Mouse (Mus musculus): ENCODE measurements around the gene Syndig1.

The Syndig1 gene

GRCm38 (mm10) chr2:149877954-149878353 is 48.9 kb downstream of the Syndig1 start:
- DNase-seq, result no peak

DNA sequence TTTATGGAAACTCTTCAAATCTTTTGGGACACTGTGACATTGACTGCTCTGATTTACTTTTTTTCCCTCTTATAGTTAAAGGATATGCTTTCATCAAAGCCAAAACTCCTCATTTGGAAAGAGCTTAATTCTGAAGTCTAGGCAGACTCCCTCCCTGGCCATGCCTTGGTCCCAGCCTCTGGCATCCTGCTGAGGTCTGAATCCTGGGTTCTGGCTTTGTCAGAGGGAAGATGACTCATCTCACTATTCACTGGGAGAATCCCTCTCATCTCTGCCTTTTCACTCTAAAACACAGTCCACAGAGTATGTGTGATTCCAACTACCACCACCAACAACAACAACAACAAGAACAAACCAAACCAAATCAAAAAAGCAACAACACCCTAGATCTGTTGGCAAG is 58.6 kb downstream of the Syndig1 start:
- DNase-seq, result no peak

- no peak for DNase-seq
These were observed 62.6 kb downstream of the Syndig1 start for GRCm38 (mm10) chr2:149891647-149892046.

DNA sequence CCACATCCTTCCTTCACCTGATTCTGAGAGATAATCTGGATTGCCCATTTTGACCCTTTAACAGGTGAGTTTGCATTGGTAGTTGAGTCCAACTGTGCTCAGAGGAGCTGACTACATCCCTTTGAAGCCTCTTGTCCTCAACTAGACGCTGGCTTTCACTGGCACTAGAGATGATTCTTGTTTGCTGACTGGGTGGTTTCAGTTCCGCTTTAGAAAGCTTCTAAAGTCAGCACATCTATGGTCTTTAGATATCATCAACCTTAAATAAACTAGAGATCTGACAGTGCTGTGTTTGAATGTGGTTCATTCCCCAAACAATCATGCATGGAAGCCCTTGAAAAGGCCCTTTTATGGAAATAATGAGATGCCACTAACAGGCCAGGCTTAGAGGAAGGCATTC is 67.3 kb downstream of the Syndig1 start:
- DNase-seq, result no peak

DNA sequence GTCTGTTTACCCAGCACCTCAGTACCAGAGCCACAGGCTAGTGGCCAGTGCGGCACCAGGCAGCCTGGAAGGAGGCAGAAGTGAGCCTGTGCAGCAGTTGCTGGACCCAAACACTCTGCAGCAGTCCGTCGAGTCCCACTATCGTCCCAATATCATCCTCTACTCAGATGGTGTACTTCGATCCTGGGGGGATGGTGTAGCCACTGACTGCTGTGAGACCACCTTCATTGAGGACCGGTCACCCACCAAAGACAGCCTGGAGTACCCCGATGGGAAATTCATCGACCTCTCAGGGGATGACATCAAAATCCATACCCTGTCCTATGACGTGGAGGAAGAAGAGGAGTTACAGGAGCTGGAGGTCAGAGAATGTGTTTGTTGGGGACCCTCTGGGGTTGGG is 70.6 kb downstream of the Syndig1 start:
- DNase-seq, result no peak

- DNase-seq, result no peak
These were observed 71.6 kb downstream of the Syndig1 start for GRCm38 (mm10) chr2:149900606-149901005.

DNA sequence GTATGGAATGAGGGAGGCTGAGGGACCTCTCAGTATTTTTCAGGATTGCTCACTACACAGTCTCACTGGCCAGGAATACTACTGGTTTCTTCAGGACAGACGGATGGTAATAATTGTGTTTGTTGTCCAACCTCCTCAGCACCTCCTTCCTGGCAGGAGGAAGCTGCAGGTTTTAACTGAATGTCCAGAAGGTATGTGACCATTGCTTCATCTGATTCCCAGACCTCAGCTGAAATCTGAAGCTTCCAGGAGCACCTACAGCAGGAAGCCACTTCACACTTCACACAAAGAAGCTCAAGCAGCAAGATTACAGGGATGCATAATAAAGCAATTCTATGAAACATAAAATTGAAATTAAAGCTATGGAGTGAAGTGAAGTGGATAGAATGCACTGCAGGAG is 75.4 kb downstream of the Syndig1 start:
- no peak for DNase-seq

DNA sequence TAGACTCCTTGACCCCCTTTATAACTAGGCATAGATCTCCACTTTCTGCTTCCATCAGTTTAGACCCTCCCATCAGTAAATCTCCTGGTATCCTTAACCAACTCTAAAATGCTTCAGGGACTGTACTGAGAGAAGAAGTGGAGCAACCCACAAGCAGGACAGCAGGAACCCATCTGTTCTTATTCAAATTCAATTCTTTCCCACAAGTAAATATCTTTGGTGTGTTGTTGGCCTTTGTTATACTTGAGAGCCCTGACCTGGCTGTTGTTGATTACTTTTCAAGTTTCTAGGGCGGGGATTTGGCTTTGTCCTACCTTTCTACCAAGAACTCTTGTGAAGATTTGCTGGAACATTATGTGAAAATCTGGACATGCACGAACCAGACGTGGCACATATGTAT is 77.7 kb downstream of the Syndig1 start:
- DNase-seq, result no peak

- DNase-seq, result no peak
These were observed 88.2 kb downstream of the Syndig1 start for GRCm38 (mm10) chr2:149917162-149917561.

- no peak for DNase-seq
These were observed 94.5 kb downstream of the Syndig1 start for GRCm38 (mm10) chr2:149923561-149923960.

DNA sequence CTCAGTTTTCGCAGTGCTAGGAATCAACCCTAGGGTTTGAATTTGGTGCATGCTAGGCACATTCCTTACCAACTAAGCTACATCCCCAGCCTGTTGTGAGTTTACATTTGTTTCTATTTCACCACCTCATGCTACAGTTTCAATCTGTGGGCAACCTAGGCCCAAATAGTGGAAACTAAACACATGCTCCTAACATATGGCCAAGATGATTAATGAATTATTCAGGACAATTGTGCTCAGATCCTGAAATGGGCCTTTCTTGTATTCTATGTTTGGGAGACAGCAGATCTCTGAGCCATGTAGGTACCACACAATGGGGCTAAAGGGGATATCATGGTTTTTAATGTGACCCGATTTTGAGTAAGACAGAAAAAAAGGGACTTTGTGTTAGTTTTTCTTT is 96.9 kb downstream of the Syndig1 start:
- DNase-seq, result no peak

DNA sequence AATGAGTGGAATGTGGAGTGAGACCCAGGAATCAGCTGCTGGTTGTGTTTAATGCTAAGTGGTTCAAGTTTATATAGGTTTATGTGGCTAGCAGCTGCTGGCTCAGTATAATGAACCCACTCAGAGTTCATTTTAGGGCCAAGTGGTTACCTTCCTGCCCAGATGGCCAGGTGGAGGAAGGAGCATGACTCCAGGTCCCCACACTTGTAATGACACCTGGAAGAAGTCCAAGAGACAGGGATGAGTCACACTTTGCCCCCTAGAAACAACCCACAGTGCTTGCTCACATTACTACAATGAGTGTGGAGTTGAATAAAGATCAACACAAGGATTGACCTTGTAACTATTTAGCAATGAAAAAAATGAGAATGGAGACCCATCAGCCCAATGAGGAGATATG is 98.0 kb downstream of the Syndig1 start:
- no peak for DNase-seq

DNA sequence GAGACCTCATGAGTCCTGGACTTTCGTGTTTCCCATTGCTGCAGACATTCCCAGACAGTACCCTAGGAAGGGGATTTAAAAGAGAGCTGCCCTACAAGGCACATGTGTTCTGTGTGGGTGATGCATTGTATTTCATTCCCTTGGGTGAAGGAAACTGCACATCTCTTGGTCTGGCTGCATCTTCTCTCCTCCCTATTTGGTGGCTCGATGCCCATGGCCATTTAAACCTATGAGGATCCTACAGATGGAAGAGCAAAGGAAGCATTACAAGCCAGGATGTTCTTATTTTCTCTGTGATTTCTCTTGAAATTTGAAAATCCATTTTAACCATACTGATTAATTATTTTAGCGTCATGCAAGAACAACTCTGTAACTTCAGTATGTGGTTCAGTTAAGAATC is 98.5 kb downstream of the Syndig1 start:
- no peak for DNase-seq

DNA sequence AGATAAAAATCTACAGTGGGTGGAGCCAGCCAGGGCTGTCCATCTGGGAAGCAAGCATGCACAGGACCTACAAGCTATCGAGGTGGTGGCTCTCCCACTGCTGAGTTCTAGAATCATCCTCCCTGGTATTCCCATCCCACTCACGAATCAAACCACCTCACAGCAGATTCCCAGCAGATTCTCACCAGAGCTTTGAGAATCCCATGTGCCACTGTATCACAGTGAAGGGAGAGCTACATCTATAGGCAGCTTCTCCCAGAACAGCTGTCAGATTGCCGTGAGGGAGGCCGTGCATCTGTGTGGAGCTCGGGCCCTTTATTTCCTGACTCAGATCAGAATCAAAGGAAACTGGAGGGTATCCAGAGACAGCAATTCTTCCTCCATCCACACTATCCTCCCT is 101.0 kb downstream of the Syndig1 start:
- no peak for DNase-seq

DNA sequence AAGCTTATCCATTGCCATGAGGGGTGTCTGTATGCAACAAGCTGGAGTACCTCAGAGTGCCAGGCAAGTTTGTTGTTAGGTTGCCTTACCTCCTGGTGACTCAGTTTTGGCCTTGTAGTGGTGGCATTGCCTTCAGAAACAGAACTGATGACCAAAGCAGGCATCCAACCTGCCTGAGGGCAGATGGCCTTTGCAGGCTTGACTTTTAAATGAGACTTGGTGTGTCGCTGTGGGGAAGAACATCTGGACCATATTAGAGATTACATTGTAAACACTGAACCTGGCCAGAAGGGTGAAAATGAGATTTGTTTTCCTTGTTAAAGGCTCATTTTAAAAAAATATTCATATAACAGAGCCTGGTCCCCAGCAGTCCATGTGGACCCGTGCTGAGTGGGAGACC is 102.1 kb downstream of the Syndig1 start:
- no peak for DNase-seq

GRCm38 (mm10) chr2:149932095-149932494 is 103.1 kb downstream of the Syndig1 start:
- no peak for DNase-seq

DNA sequence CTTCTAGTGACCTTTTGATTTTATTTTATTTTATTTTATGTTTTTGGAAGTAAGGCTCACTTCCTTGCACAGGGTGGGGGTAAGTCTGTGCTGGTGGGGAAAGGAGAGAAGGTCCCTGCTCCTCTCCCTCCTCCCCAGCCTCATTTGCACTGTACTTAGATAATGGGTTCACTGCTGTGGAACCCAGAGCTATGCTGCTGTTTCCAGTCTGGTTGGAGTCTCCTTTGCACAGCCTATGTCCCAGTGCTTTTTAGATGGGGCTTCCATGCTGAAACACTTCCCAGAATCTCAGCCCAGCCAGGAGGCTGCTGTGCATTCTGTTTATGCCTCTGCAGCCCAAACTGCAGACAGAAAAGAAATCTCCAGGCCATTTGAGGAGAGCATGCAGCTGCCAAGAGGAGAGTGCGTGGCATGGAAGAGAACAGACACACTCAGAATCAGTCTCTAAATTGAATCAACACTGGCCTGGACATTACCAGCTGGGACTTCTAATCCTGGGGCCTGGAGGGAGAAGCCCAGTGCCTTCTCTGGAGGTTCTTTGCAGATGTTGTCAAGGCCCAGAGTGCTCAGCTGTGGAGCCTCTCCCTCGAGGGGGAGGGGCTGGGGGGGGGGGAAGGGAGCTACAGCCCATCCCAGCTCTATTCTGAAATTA is 104.4 kb downstream of the Syndig1 start:
- no peak for DNase-seq

DNA sequence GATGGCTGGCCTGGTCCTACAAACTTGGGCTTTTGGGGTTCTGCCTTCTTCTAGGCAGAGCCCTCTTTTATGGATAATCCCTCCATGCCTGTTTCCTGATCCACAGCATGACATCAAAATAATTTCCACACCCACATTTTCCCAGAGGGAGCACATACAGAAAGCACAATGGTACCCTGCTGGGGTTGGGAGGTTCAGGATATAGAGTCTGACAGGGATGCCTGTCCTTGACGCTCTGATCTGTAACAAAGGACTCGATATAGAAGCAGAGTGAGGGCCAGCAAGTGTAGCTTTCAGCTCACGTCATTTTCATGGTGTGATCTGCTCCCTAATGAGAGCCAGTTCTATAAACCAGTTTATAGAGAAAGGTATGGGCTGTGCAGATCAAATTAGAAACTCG is 105.1 kb downstream of the Syndig1 start:
- DNase-seq, result no peak

- peak; percentile 7 for DNase-seq
These were observed 109.8 kb downstream of the Syndig1 start for GRCm38 (mm10) chr2:149938829-149939228.

GRCm38 (mm10) chr2:149939586-149939985 is 110.6 kb downstream of the Syndig1 start:
- no peak for DNase-seq

GRCm38 (mm10) chr2:149950641-149951040 is 121.6 kb downstream of the Syndig1 start:
- no peak for DNase-seq

GRCm38 (mm10) chr2:149971014-149971413 is 142.0 kb downstream of the Syndig1 start:
- no peak for DNase-seq

DNA sequence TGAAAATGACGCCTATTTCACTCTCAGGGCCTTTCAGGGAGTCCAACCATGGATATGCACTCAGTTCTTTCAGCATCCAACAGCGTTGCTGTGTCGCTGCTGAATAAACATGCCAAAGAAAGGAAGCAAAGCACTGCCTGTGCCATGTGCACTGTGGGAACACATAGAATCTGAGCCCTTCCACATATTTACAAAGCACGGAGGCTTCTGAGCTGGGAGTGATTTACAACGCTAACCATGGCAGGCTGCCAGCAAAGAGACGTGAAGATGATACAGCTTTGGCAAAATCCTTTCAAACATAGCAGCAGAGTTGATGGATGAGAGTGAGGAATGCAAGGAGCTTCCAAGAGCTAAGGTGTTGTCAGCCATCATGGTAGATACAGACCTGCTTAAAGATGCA is 144.6 kb downstream of the Syndig1 start:
- peak; percentile 4 for DNase-seq

DNA sequence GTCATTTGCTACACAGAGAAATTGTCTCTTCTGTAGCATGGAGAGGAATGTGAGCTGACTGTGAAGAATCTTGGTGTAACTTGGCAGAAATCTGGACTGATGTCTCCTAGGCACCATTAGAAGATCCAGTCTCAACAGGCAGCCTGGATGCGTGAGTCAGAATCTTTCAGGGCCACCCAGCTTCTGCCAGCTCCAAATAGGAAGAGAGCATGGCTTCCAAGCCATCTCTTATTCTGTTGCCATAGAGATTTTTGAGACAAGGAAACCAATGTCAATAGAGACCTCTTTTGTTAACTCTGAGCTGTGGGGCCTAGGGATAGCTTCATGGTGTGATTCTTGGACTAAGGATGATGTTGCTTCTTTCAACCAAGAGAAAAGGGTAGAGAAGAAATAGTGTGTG is 151.4 kb downstream of the Syndig1 start:
- DNase-seq, result no peak

DNA sequence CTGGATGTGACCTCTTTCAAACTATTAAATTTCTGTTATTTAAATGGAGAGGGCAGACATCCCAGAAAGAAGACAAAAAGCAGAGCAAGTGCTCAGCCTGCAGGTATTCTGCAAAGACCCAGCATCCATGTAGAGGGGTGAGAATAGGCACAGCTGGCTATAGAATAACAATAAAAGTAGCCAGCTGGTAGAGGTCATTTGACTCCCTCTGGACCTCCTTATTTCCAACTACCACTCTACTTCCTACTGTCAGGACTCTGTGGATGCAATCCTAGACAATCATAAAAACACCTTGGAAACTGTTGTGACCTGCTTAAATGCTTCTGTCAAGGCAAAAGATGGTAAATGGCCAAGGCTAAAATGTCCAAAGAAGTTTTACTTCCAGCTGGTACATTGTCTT is 153.5 kb downstream of the Syndig1 start:
- no peak for DNase-seq

DNA sequence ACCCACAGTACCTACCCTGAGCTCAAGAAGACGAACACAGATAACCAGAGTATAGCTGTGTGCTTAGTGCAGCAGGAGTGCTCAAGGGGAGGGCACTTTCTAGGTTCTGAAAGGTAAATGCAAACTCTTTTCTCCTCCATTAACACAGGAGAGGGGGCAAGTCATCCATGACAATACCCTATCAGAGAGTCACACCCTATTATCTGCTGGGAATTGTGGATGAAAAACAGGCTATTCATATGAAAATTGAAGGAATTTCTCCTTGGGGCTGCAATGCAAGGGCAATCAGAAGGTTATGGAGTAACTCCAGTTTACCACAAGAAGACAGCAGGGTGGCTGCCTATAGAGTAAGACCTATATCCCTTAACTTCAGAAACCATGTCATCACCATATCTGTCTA is 154.1 kb downstream of the Syndig1 start:
- DNase-seq, result no peak
